Mouse (Mus musculus): ENCODE data around the gene Gnao1. TPM values are rescaled to one million over a fixed set of nuclear protein-coding genes. Genes with fewer than 3 reads are reported as not detected.

Gnao1 gene
- polyA plus RNA-seq, 1 experiment from 2014 or later, result 3.7 TPM

Small RNA genes within 50 kb of the gene (microRNA-seq; reads per million reads assigned to microRNA genes)
- not detected for gene Gm24159

Other genes starting within 250 kb of the Gnao1 start
- 31.0 and 35.0 TPM in 2 replicates for gene Amfr, start 202.9 kb downstream of the Gnao1 start, polyA plus RNA-seq (2015; fragmentation: Nextera tagmentation; extraction: Ambion mirVana)
- 97.5 and 104 TPM in 2 replicates for gene Nudt21, start 227.1 kb downstream of the Gnao1 start, polyA plus RNA-seq (2015; fragmentation: Nextera tagmentation; extraction: Ambion mirVana)
- 10.7 and 12.0 TPM in 2 replicates for gene Ogfod1, start 227.2 kb downstream of the Gnao1 start, polyA plus RNA-seq (2015; fragmentation: Nextera tagmentation; extraction: Ambion mirVana)